Comparison of ENCODE assay signal across 8 mouse cellular contexts in the genomic region with DNA sequence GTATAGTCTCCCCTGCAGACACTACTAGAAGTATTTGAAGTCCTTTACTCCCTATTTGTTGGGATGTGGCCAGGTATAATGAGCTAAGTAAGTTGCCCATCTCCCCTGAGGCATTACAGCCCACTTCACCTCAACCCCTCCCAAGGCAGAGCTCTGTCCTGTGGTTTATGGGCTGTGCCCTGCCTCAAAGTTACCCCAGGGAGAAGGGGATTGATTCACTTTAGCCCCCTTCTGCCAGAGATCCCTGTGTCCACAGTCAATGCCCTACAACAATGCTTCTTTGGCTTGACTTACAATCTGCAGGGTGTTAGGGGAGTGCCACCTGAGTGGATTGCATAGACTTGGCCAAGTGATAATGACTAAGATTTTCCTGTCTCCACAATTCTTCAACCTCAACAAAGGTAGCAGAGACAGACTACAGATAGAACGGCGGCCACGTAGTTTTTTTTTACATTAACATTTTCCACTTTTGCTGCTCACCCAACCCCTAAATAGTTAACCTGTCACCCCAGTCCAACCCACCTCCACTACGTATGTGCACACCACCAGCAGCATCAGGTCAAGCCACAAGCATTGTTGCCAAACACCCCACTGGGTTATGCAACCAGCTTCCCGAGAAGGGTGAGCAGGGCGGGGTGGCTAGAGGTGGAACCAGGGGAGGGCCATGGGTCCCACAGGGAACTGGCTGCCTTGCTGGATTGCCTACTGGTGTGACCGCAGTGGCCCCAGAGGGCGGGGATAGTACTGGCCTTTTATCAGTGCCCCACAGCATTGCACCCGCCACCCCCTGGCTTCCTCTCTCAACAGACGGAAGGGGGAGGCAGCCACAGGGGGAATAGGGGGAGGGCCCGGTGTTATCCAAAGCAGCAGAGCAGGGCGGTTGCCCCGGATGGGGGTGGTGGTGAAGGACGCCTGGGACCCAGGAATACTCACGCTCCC. TPM values are rescaled to one million over a fixed set of nuclear protein-coding genes. Genes with fewer than 3 reads are reported as not detected.
DNase-seq lines count a peak whose midpoint lies in the region; ATAC-seq and TF ChIP-seq lines count a peak whose summit lies in the region.

A gene (minus strand): TSS at position 614 of the 939 bp plus-strand sequence.

- TF ChIP-seq CTCF in layer of hippocampus, adult 2 months (conservative IDR thresholded peaks at IDR 0.05) = no peak; the same call in 1 of the 2 replicates

- no peak for DNase-seq in layer of hippocampus, adult 2 months (ENCODE audit: low spot score in 2 of 2)
- DNase-seq in layer of hippocampus, postnatal 36 days = no peak
- DNase-seq in embryo, embryonic 10.5 days (ENCODE audit: low spot score) = peak; percentile 61
- DNase-seq in kidney, postnatal 10 days = peak; percentile 66
- DNase-seq in spleen, postnatal 36 days (ENCODE audit: low spot score in 2 of 2) = peak; percentile 84 to 92
- no peak for DNase-seq in cerebellum, adult 9-10 months

- no peaks in the 10 kb centered on the region for H3K36me3 ChIP-seq in heart, embryonic 15.5 days

- H3K9ac ChIP-seq in heart, embryonic 15.5 days = peak within 1 kb of the TSS; percentile 49

- peak within 1 kb of the TSS; percentile 75 for H3K4me2 ChIP-seq in heart, embryonic 15.5 days

- H3K4me1 ChIP-seq in heart, embryonic 15.5 days (replicated peaks) = peaks cover 29% of the 10 kb centered on the region

- peak; percentile 87 for ATAC-seq in heart, embryonic 15.5 days (replicated peaks; ENCODE audit: insufficient number of reproducible peaks, insufficient read depth, low FRiP score, low read depth)
- peak; percentile 83 for ATAC-seq in megakaryocyte, adult 5-6 weeks (ENCODE audit: poor library complexity, severe bottlenecking)

- no peaks in the 10 kb centered on the region for H3K27me3 ChIP-seq in heart, embryonic 15.5 days

- peak within 1 kb of the TSS; percentile 11; the same call in 1 of the 2 replicates for H3K4me3 ChIP-seq in layer of hippocampus, adult 2 months
- peak within 1 kb of the TSS; percentile 42 for H3K4me3 ChIP-seq in heart, embryonic 15.5 days

- H3K27ac ChIP-seq in layer of hippocampus, adult 2 months = no peak within 1 kb of the TSS
- peak within 1 kb of the TSS; percentile 51 for H3K27ac ChIP-seq in heart, embryonic 15.5 days

- no peaks in the 10 kb centered on the region for H3K9me3 ChIP-seq in heart, embryonic 15.5 days (replicated peaks)

- 9% methylated on average over 15 of the region's 15 CpGs for WGBS in heart, embryonic 15.5 days

RNA-seq across cellular contexts. Expression of the gene that starts here (rescaled TPM):
- total RNA-seq in layer of hippocampus, adult 2 months (2021) = not detected
- total RNA-seq in layer of hippocampus, postnatal 36 days (2021) = under 1 TPM in 1 of 2 experiments, not detected in 1; 0.23 TPM
- 1.9 and 5.0 TPM in 2 replicates for polyA plus RNA-seq in heart, embryonic 15.5 days (2015; fragmentation: Nextera tagmentation; extraction: Ambion mirVana)
- 205 and 258 TPM in 2 replicates for total RNA-seq in megakaryocyte, adult 5-6 weeks (2015)
- total RNA-seq in megakaryocyte, adult 5-6 weeks (2017) = 218 and 249 TPM in 2 replicates

Comparison
In these comparisons a context has a peak if more than half of its experiments do, and no peak if none do; other contexts are left out.
1. RNA of the gene that starts here (total RNA-seq): 205 to 258 TPM in megakaryocyte, adult 5-6 weeks; 0.23 TPM in layer of hippocampus, postnatal 36 days and not detected in layer of hippocampus, adult 2 months; every median in the first group is over 100 times any median in the second.
2. DNase-seq: peak in embryo, embryonic 10.5 days (single experiment), kidney, postnatal 10 days (single experiment) and spleen, postnatal 36 days (2 of 2); none in layer of hippocampus, adult 2 months (0 of 2), layer of hippocampus, postnatal 36 days (0 of 2) and cerebellum, adult 9-10 months (single experiment).